Mouse (Mus musculus) heart, postnatal 0 days (tissue): ENCODE measurements around the gene Gm4707. TPM values are rescaled to one million over a fixed set of nuclear protein-coding genes. Genes with fewer than 3 reads are reported as not detected.
"Not testable (repeated sequence)": the region's sequence is repeated elsewhere in the genome, so short reads cannot be mapped to it uniquely, and the experiment has no call there.

Source experiments
- ATAC-seq: fragments of 200-750 bp; cut with Nextera tagmentation; 2 replicates; pipeline ENCODE4 v1.8.0; 2017; ENCODE audit warnings: low read depth, moderate number of reproducible peaks, moderate library complexity; ENCODE audit not compliant: insufficient read depth
- DNase-seq: peaks from one replicate; pipeline ENCODE4 v3.0.0-alpha.2; 2016; ENCODE audit warnings: low spot score
- H3K27ac ChIP-seq: fragments of 300-500 bp; sonication (generic); 2 replicates; pipeline ENCODE4 v1.5.1; 2014; ENCODE audit warnings: low read depth, mild to moderate bottlenecking
- H3K27me3 ChIP-seq: fragments of 300-500 bp; sonication (generic); 2 replicates; pipeline ENCODE4 v1.6.1; 2014; ENCODE audit warnings: low read length, mixed read lengths; ENCODE audit not compliant: control insufficient read depth, insufficient read depth
- H3K36me3 ChIP-seq: fragments of 300-500 bp; sonication (generic); replicated peaks from 2 replicates; pipeline ENCODE4 v1.6.1; 2014; ENCODE audit warnings: low read length, mixed read lengths; ENCODE audit not compliant: control insufficient read depth, insufficient read depth
- H3K4me1 ChIP-seq: fragments of 300-500 bp; sonication (generic); 2 replicates; pipeline ENCODE4 v1.6.1; 2014; ENCODE audit warnings: antibody characterized with exemption; ENCODE audit not compliant: control insufficient read depth, insufficient read depth
- H3K4me2 ChIP-seq: fragments of 300-500 bp; sonication (generic); 2 replicates; pipeline ENCODE4 v1.6.1; 2014; ENCODE audit warnings: low read depth, mild to moderate bottlenecking, low read length, moderate library complexity
- H3K4me3 ChIP-seq: fragments of 300-500 bp; sonication (generic); 2 replicates; pipeline ENCODE4 v1.5.1; 2014; ENCODE audit warnings: low read depth, low read length
- H3K9ac ChIP-seq: fragments of 300-500 bp; sonication (generic); replicated peaks from 2 replicates; pipeline ENCODE4 v1.6.1; 2014; ENCODE audit warnings: low read depth, low read length, mixed read lengths
- H3K9me3 ChIP-seq: fragments of 300-500 bp; sonication (generic); replicated peaks from 2 replicates; pipeline ENCODE4 v1.6.1; 2016; ENCODE audit warnings: low read length; ENCODE audit not compliant: control insufficient read depth
- CTCF ChIP-seq: IDR thresholded peaks from 2 replicates; pipeline ENCODE4 v1.5.1; 2016; ENCODE audit warnings: antibody characterized with exemption, control low read depth, low read depth
- EP300 ChIP-seq: IDR thresholded peaks from 2 replicates; pipeline ENCODE4 v1.6.1; 2016; ENCODE audit warnings: antibody characterized with exemption, low read depth
- WGBS: fragments of 180-500 bp; shearing (Covaris S2); extraction: QIAGEN DNeasy Blood & Tissue Kit; methylation state at CpG from one replicate; pipeline ENCODE4 v1.1.7; 2014; 5-methylcytosine and 5-hydroxymethylcytosine counted together
- polyA plus RNA-seq: library from polyadenylated mRNA; unstranded; fragments of >200 nt; fragmentation: Nextera tagmentation; extraction: Ambion mirVana; gene quantifications from 2 replicates; pipeline ENCODE4 v1.2.1, GENCODE M21; 2015
- total RNA-seq: library from RNA; depleted of rRNA; stranded (reverse); fragments of >200 nt; gene quantifications from 2 replicates; pipeline ENCODE4 v1.2.3, GENCODE M21; 2014; ENCODE audit warnings: low replicate concordance; rRNA removed

Gene Gm4707
- total and polyA plus RNA-seq, 2 experiments from 2014 or later: 0.69 to 0.90 TPM

- H3K4me2 ChIP-seq: no peak overlapping the region
- no peak overlapping the region for H3K27ac ChIP-seq
- no peaks in the 10 kb centered on the region for H3K27me3 ChIP-seq
- 89% methylated on average over 3 of the region's 3 CpGs for WGBS
- TF ChIP-seq CTCF: no peak
- TF ChIP-seq EP300: no peak
- H3K36me3 ChIP-seq: peaks cover 37% of the 10 kb centered on the region
- no peaks in the 10 kb centered on the region for H3K9me3 ChIP-seq
- ATAC-seq: no peak
- no peak overlapping the region for H3K9ac ChIP-seq
- no peaks in the 10 kb centered on the region for H3K4me1 ChIP-seq
- no peak for DNase-seq
- no peak overlapping the region for H3K4me3 ChIP-seq
Observed at GRCm38 (mm10) chr17:71444126-71444525, 15.6 kb downstream of the Gm4707 start.

GRCm38 (mm10) chr17:71443273-71443672 lies 16.4 kb downstream of the Gm4707 start:
- WGBS: 90% methylated on average over 6 of the region's 6 CpGs
- Histone ChIP-seq H3K27me3 (no peaks in the 10 kb centered on the region), H3K9me3 (no peaks in the 10 kb centered on the region), H3K4me2 (no peak overlapping the region), H3K4me3 (no peak overlapping the region), H3K27ac (no peak overlapping the region), H3K36me3 (peaks cover 37% of the 10 kb centered on the region), H3K4me1 (no peaks in the 10 kb centered on the region), H3K9ac (no peak overlapping the region)
- TF ChIP-seq CTCF: no peak
- no peak for TF ChIP-seq EP300
- DNase-seq (no peak), ATAC-seq (no peak)

- not testable (repeated sequence) for H3K4me1 ChIP-seq, ATAC-seq
- WGBS: 92% methylated on average over 2 of the region's 2 CpGs
Observed at GRCm38 (mm10) chr17:71422502-71422901, 37.2 kb downstream of the Gm4707 start.

GRCm38 (mm10) chr17:71419448-71419847 lies 40.3 kb downstream of the Gm4707 start:
- not testable (repeated sequence) for ATAC-seq, H3K4me2 ChIP-seq, H3K9ac ChIP-seq, H3K4me3 ChIP-seq, H3K4me1 ChIP-seq, DNase-seq, H3K27ac ChIP-seq, H3K27me3 ChIP-seq
- peaks cover 11% of the 10 kb centered on the region; the same call in 1 of the 2 replicates for H3K9me3 ChIP-seq
- peaks cover 41% of the 10 kb centered on the region for H3K36me3 ChIP-seq
- WGBS: 89% methylated on average over 5 of the region's 5 CpGs

More at GRCm38 (mm10) chr17:71422502-71422901, 37.2 kb downstream of the Gm4707 start:
- not testable (repeated sequence) for H3K9ac ChIP-seq, DNase-seq, H3K27me3 ChIP-seq, H3K4me3 ChIP-seq, H3K27ac ChIP-seq, H3K4me2 ChIP-seq
- Histone ChIP-seq H3K9me3 (peaks cover 11% of the 10 kb centered on the region; the same call in 1 of the 2 replicates), H3K36me3 (peaks cover 40% of the 10 kb centered on the region)

GRCm38 (mm10) chr17:71417008-71417407 lies 42.7 kb downstream of the Gm4707 start:
- Histone ChIP-seq H3K9me3 (peaks cover 6% of the 10 kb centered on the region; the same call in 1 of the 2 replicates), H3K27me3 (no peaks in the 10 kb centered on the region), H3K4me3 (no peak overlapping the region), H3K9ac (no peak overlapping the region), H3K27ac (no peak overlapping the region), H3K36me3 (peaks cover 34% of the 10 kb centered on the region), H3K4me1 (no peaks in the 10 kb centered on the region), H3K4me2 (no peak overlapping the region)
- DNase-seq (no peak), ATAC-seq (no peak)
- 90% methylated on average over 1 of the region's 1 CpGs for WGBS
- TF ChIP-seq EP300: no peak
- no peak for TF ChIP-seq CTCF

Other genes with a start within 250 kb of the Gm4707 start
- 86.4 and 107 TPM in 2 replicates for gene Emilin2, start 147.9 kb downstream of the Gm4707 start, total RNA-seq
- gene Emilin2, start 147.9 kb downstream of the Gm4707 start, polyA plus RNA-seq: 58.5 and 65.3 TPM in 2 replicates
- gene Smchd1, start 15.4 kb upstream of the Gm4707 start, total RNA-seq: 16.1 and 40.9 TPM in 2 replicates
- gene Smchd1, start 15.4 kb upstream of the Gm4707 start, polyA plus RNA-seq: 18.6 and 18.7 TPM in 2 replicates
- 6.4 and 8.3 TPM in 2 replicates for gene Ndc80, start 66.9 kb upstream of the Gm4707 start, total RNA-seq
- 9.9 and 11.6 TPM in 2 replicates for gene Ndc80, start 66.9 kb upstream of the Gm4707 start, polyA plus RNA-seq
- not detected in 2 replicates for gene Spdya, start 92.1 kb upstream of the Gm4707 start, total RNA-seq
- gene Spdya, start 92.1 kb upstream of the Gm4707 start, polyA plus RNA-seq: 0.27 and 0.32 TPM in 2 replicates
- 14.4 and 28.2 TPM in 2 replicates for gene Wdr43, start 156.0 kb upstream of the Gm4707 start, total RNA-seq
- gene Wdr43, start 156.0 kb upstream of the Gm4707 start, polyA plus RNA-seq: 19.6 and 22.5 TPM in 2 replicates
- 0.46 and 2.7 TPM in 2 replicates for gene Togaram2, start 213.3 kb upstream of the Gm4707 start, total RNA-seq
- gene Togaram2, start 213.3 kb upstream of the Gm4707 start, polyA plus RNA-seq: 1.0 and 1.1 TPM in 2 replicates